Mouse (Mus musculus) midbrain, embryonic 13.5 days (tissue): ENCODE results near the gene Gpr137. TPM values are rescaled to one million over a fixed set of nuclear protein-coding genes. Genes with fewer than 3 reads are reported as not detected.
A peak's percentile ranks its signal among the peaks of the same experiment; 100 is the strongest.

ENCODE experiments used
- ATAC-seq: fragments of 200-750 bp; cut with Nextera tagmentation; 2 replicates; pipeline ENCODE4 v1.8.0; 2017; ENCODE audit warnings: mild to moderate bottlenecking, moderate TSS enrichment, moderate library complexity
- H3K27ac ChIP-seq: fragments of 300-500 bp; sonication (generic); 2 replicates; pipeline ENCODE4 v1.5.1; 2015; ENCODE audit warnings: inconsistent platforms, mild to moderate bottlenecking, moderate library complexity
- H3K27me3 ChIP-seq: fragments of 300-500 bp; sonication (generic); 2 replicates; pipeline ENCODE4 v1.6.1; 2015; ENCODE audit warnings: mild to moderate bottlenecking, inconsistent platforms
- H3K36me3 ChIP-seq: fragments of 300-500 bp; sonication (generic); 2 replicates; pipeline ENCODE4 v1.6.1; 2015; ENCODE audit warnings: mild to moderate bottlenecking, inconsistent platforms
- H3K4me1 ChIP-seq: fragments of 300-500 bp; sonication (generic); replicated peaks from 2 replicates; pipeline ENCODE4 v1.6.1; 2015; ENCODE audit warnings: inconsistent platforms
- H3K4me2 ChIP-seq: fragments of 300-500 bp; sonication (generic); replicated peaks from 2 replicates; pipeline ENCODE4 v1.6.1; 2015; ENCODE audit warnings: moderate library complexity, mild to moderate bottlenecking, inconsistent platforms
- H3K4me3 ChIP-seq: fragments of 300-500 bp; sonication (generic); replicated peaks from 2 replicates; pipeline ENCODE4 v1.5.1; 2015; ENCODE audit warnings: mild to moderate bottlenecking, inconsistent platforms
- H3K9ac ChIP-seq: fragments of 300-500 bp; sonication (generic); replicated peaks from 2 replicates; pipeline ENCODE4 v1.6.1; 2015; ENCODE audit warnings: mild to moderate bottlenecking, inconsistent platforms
- H3K9me3 ChIP-seq: fragments of 300-500 bp; sonication (generic); 2 replicates; pipeline ENCODE4 v1.6.1; 2016; ENCODE audit warnings: mild to moderate bottlenecking, inconsistent platforms
- WGBS: fragments of 180-500 bp; shearing (Covaris S2); methylation state at CpG from one replicate; pipeline ENCODE4 v1.1.7; 2015; 5-methylcytosine and 5-hydroxymethylcytosine counted together
- polyA plus RNA-seq: library from polyadenylated mRNA; unstranded; fragments of >200 nt; fragmentation: Nextera tagmentation; extraction: Ambion mirVana; gene quantifications from 2 replicates; pipeline ENCODE4 v1.2.1, GENCODE M21; 2015

The Gpr137 gene
- polyA plus RNA-seq, 1 experiment from 2014 or later = 50.3 TPM

- Histone ChIP-seq H3K27me3 (peaks cover 57% of the 10 kb centered on the region), H3K9ac (no peak overlapping the region), H3K27ac (no peak overlapping the region), H3K4me1 (peaks cover 50% of the 10 kb centered on the region), H3K9me3 (no peaks in the 10 kb centered on the region), H3K4me3 (peak overlapping the region; percentile 77; the same call in 1 of the 2 replicates), H3K36me3 (no peaks in the 10 kb centered on the region; the same call in 1 of the 2 replicates), H3K4me2 (no peak overlapping the region)
- ATAC-seq = no peak
- 62% methylated on average over 6 of the region's 6 CpGs for whole genome bisulfite sequencing
Observed at GRCm38 (mm10) chr19:6922901-6923735, 19.2 kb downstream of the Gpr137 start.

- Histone ChIP-seq H3K36me3 (no peaks in the 10 kb centered on the region; the same call in 1 of the 2 replicates), H3K9ac (peak within 1 kb of the TSS; percentile 86), H3K4me3 (peak within 1 kb of the TSS; percentile 77), H3K4me1 (peaks cover 47% of the 10 kb centered on the region), H3K9me3 (no peaks in the 10 kb centered on the region), H3K27me3 (peaks cover 45% of the 10 kb centered on the region), H3K4me2 (peak within 1 kb of the TSS; percentile 79), H3K27ac (peak within 1 kb of the TSS; percentile 91)
- peak; percentile 94 for ATAC-seq
- WGBS = under 1% methylated on average over 57 of the region's 66 CpGs
Observed at GRCm38 (mm10) chr19:6921647-6922567, 20.4 kb downstream of the Gpr137 start, which contains the start of gene Esrra. Esrra (minus strand) TSS chr19:6921813.

GRCm38 (mm10) chr19:6920741-6921636, 21.3 kb downstream of the Gpr137 start:
- Histone ChIP-seq H3K9me3 (no peaks in the 10 kb centered on the region), H3K36me3 (peaks cover 4% of the 10 kb centered on the region), H3K27me3 (peaks cover 36% of the 10 kb centered on the region), H3K4me2 (peak overlapping the region; percentile 79), H3K4me1 (peaks cover 42% of the 10 kb centered on the region), H3K4me3 (peak overlapping the region; percentile 77), H3K27ac (peak overlapping the region; percentile 91), H3K9ac (peak overlapping the region; percentile 86)
- peak; percentile 31 for ATAC-seq
- WGBS = under 1% methylated on average over 39 of the region's 48 CpGs

GRCm38 (mm10) chr19:6919876-6920740, 22.2 kb downstream of the Gpr137 start:
- Histone ChIP-seq H3K9ac (peak overlapping the region; percentile 86), H3K4me1 (peaks cover 34% of the 10 kb centered on the region), H3K4me2 (peak overlapping the region; percentile 79), H3K4me3 (peak overlapping the region; percentile 77), H3K36me3 (peaks cover 4% of the 10 kb centered on the region), H3K27me3 (peaks cover 27% of the 10 kb centered on the region), H3K9me3 (no peaks in the 10 kb centered on the region), H3K27ac (0 out of 2 replicates have a peak overlapping the region, but pooled peaks have one; percentile 9)
- 42% methylated on average over 8 of the region's 8 CpGs for WGBS
- ATAC-seq = 0 out of 2 replicates have a peak, but pooled peaks have one; percentile 3

GRCm38 (mm10) chr19:6919431-6919830, 22.8 kb downstream of the Gpr137 start:
- H3K4me1 ChIP-seq = peaks cover 28% of the 10 kb centered on the region
- no peak overlapping the region for H3K27ac ChIP-seq
- H3K9ac ChIP-seq = peak overlapping the region; percentile 86
- H3K9me3 ChIP-seq = no peaks in the 10 kb centered on the region
- H3K4me2 ChIP-seq = peak overlapping the region; percentile 79
- peaks cover 20% of the 10 kb centered on the region for H3K27me3 ChIP-seq
- H3K4me3 ChIP-seq = no peak overlapping the region
- no peak for ATAC-seq
- peaks cover 6% of the 10 kb centered on the region for H3K36me3 ChIP-seq

- ATAC-seq = no peak
- Histone ChIP-seq H3K9me3 (no peaks in the 10 kb centered on the region), H3K36me3 (peaks cover 17% of the 10 kb centered on the region), H3K9ac (no peak overlapping the region), H3K4me2 (no peak overlapping the region), H3K27me3 (peaks cover 10% of the 10 kb centered on the region), H3K27ac (no peak overlapping the region), H3K4me1 (peaks cover 28% of the 10 kb centered on the region), H3K4me3 (no peak overlapping the region)
- 97% methylated on average over 4 of the region's 4 CpGs for WGBS
Observed at GRCm38 (mm10) chr19:6918321-6918720, 24.0 kb downstream of the Gpr137 start.

GRCm38 (mm10) chr19:6916496-6916895, 25.8 kb downstream of the Gpr137 start:
- WGBS = 83% methylated on average over 4 of the region's 4 CpGs

GRCm38 (mm10) chr19:6915276-6915675, 27.0 kb downstream of the Gpr137 start:
- H3K27ac ChIP-seq = no peak overlapping the region
- H3K4me2 ChIP-seq = no peak overlapping the region
- 88% methylated on average over 4 of the region's 4 CpGs for WGBS
- peaks cover 41% of the 10 kb centered on the region for H3K36me3 ChIP-seq
- H3K27me3 ChIP-seq = no peaks in the 10 kb centered on the region
- H3K9ac ChIP-seq = 0 out of 2 replicates have a peak overlapping the region, but pooled peaks have one; percentile 0
- H3K4me1 ChIP-seq = peaks cover 27% of the 10 kb centered on the region
- no peak overlapping the region for H3K4me3 ChIP-seq
- ATAC-seq = no peak
- no peaks in the 10 kb centered on the region for H3K9me3 ChIP-seq

More at GRCm38 (mm10) chr19:6916496-6916895, 25.8 kb downstream of the Gpr137 start:
- Histone ChIP-seq H3K4me1 (peaks cover 26% of the 10 kb centered on the region), H3K9me3 (no peaks in the 10 kb centered on the region), H3K9ac (no peak overlapping the region), H3K4me2 (no peak overlapping the region), H3K27ac (no peak overlapping the region), H3K4me3 (no peak overlapping the region), H3K36me3 (peaks cover 35% of the 10 kb centered on the region), H3K27me3 (no peaks in the 10 kb centered on the region)
- no peak for ATAC-seq

GRCm38 (mm10) chr19:6914540-6914939, 27.7 kb downstream of the Gpr137 start:
- no peak overlapping the region for H3K4me3 ChIP-seq
- no peak overlapping the region for H3K4me2 ChIP-seq
- no peak overlapping the region for H3K9ac ChIP-seq
- H3K27ac ChIP-seq = no peak overlapping the region; the same call in 1 of the 2 replicates
- no peak for ATAC-seq
- H3K4me1 ChIP-seq = peaks cover 20% of the 10 kb centered on the region
- H3K9me3 ChIP-seq = no peaks in the 10 kb centered on the region
- H3K27me3 ChIP-seq = no peaks in the 10 kb centered on the region
- peaks cover 41% of the 10 kb centered on the region for H3K36me3 ChIP-seq
- WGBS = 92% methylated on average over 9 of the region's 9 CpGs

GRCm38 (mm10) chr19:6913991-6914390, 28.3 kb downstream of the Gpr137 start:
- no peaks in the 10 kb centered on the region for H3K27me3 ChIP-seq
- peaks cover 41% of the 10 kb centered on the region for H3K36me3 ChIP-seq
- no peak overlapping the region for H3K4me2 ChIP-seq
- H3K4me3 ChIP-seq = no peak overlapping the region
- H3K4me1 ChIP-seq = peaks cover 17% of the 10 kb centered on the region
- 82% methylated on average over 11 of the region's 11 CpGs for WGBS
- H3K9ac ChIP-seq = no peak overlapping the region
- H3K27ac ChIP-seq = no peak overlapping the region
- H3K9me3 ChIP-seq = no peaks in the 10 kb centered on the region
- ATAC-seq = no peak
